Comparison of ENCODE assay signal across 12 mouse cellular contexts in the genomic region with DNA sequence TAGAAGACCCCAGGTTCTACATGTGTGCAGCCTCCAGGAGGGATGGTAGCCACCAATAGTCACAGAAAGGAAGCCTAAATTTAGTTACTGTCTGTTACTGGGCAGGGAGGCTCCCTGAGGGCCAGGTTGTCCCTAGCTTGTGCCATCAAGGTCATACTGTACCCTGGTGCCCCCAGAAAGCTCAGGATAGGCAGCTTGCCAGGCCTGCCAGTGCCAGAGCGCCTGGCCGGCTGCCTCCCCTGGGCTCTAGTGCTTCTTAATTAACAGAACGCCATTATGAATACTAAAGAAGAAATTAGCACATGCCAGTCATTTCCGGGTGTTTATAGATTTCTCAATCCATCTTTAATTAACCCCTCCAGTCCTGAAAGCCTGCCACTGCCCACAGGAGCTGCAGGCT.
DNase-seq lines count a peak whose midpoint lies in the region; ATAC-seq and TF ChIP-seq lines count a peak whose summit lies in the region.
"Had no signal": no experiment of that assay in that cellular context is flagged by ENCODE, and none has a peak within 500 bp of the region (broad histone marks: within the 10 kb centered on the region; RNA-seq: fewer than 3 reads in every experiment).

No protein-coding gene starts in this region.

- H3K27ac ChIP-seq in kidney, adult 2 months (ENCODE audit: insufficient read depth, low read depth, low read length) = no peak overlapping the region
- H3K27ac ChIP-seq: embryonic facial prominence, embryonic 12.5 days; gastrocnemius, adult 2 months had no signal

- H3K4me3 ChIP-seq in kidney, adult 2 months (ENCODE audit: insufficient read depth, low read depth, low read length) = no peak overlapping the region
- H3K4me3 ChIP-seq: embryonic facial prominence, embryonic 12.5 days; gastrocnemius, adult 2 months had no signal

- peak; percentile 40 to 53 for DNase-seq in adrenal gland, adult (ENCODE audit: inconsistent age in 2 of 2, low spot score in 1 of 2)
- DNase-seq in adrenal gland, adult 18-20 months (ENCODE audit: low spot score in 2 of 2) = no peak
- DNase-seq in kidney, adult 2 months = peak; percentile 65
- no peak for DNase-seq in kidney, postnatal 4 days
- DNase-seq in cerebellum, adult 18-20 months = peak; percentile 17 to 40
- peak; percentile 50 to 52 for DNase-seq in heart, postnatal 14 days
- DNase-seq in urinary bladder, postnatal 10 days (ENCODE audit: low spot score) = no peak
- DNase-seq: gastrocnemius, adult 2 months; lung, embryonic 14.5 days had no signal

- H3K27me3 ChIP-seq in kidney, adult 2 months (replicated peaks; ENCODE audit: control insufficient read depth, insufficient read depth, low read length) = no peaks in the 10 kb centered on the region
- H3K27me3 ChIP-seq: embryonic facial prominence, embryonic 12.5 days had no signal

- no peaks in the 10 kb centered on the region for H3K36me3 ChIP-seq in kidney, adult 2 months (ENCODE audit: control insufficient read depth, insufficient read depth, low read length)
- H3K36me3 ChIP-seq: embryonic facial prominence, embryonic 12.5 days; G1E had no signal

- intact Hi-C loops in heart, postnatal 14 days (cut with DNase I) = no loop called here

- no peak for TF ChIP-seq POLR2A in kidney, adult 2 months (IDR thresholded peaks at IDR 0.05; ENCODE audit: low read depth, low read length)

- ATAC-seq in megakaryocyte-erythroid progenitor cell, adult 5-6 weeks (replicated peaks; ENCODE audit: low FRiP score, low TSS enrichment, poor library complexity, severe bottlenecking) = no peak

- TF ChIP-seq CTCF in kidney, adult 2 months (conservative IDR thresholded peaks at IDR 0.05; ENCODE audit: insufficient read depth, insufficient read length, low read depth, low read length) = no peak

- 50% methylated on average over 4 of the region's 4 CpGs for WGBS in kidney, adult 2 months

- no peaks in the 10 kb centered on the region for H3K4me1 ChIP-seq in kidney, adult 2 months (ENCODE audit: control insufficient read depth, insufficient read depth, low read length)
- H3K4me1 ChIP-seq: embryonic facial prominence, embryonic 12.5 days had no signal

Comparison
In these comparisons a context has a peak if more than half of its experiments do, and no peak if none do; other contexts are left out.
1. DNase-seq: peak in adrenal gland, adult (2 of 2), kidney, adult 2 months (single experiment), cerebellum, adult 18-20 months (2 of 2) and heart, postnatal 14 days (2 of 2); none in adrenal gland, adult 18-20 months (0 of 2), kidney, postnatal 4 days (0 of 2) and urinary bladder, postnatal 10 days (single experiment).